Mouse (Mus musculus) liver, embryonic 16.5 days (tissue): ENCODE data around the gene Cdkn1b. TPM values are rescaled to one million over a fixed set of nuclear protein-coding genes. Genes with fewer than 3 reads are reported as not detected.

Experiments
- ATAC-seq: fragments of 200-750 bp; cut with Nextera tagmentation; 2 replicates; pipeline ENCODE4 v1.8.0; 2017; ENCODE audit warnings: low read depth, mild to moderate bottlenecking, moderate number of reproducible peaks, moderate library complexity
- H3K27ac ChIP-seq: fragments of 300-500 bp; sonication (generic); 2 replicates; pipeline ENCODE4 v1.5.1; 2014; ENCODE audit warnings: mild to moderate bottlenecking, low read length
- H3K27me3 ChIP-seq: fragments of 300-500 bp; sonication (generic); 2 replicates; pipeline ENCODE4 v1.6.1; 2014; ENCODE audit warnings: low read depth, low read length, mixed read lengths; ENCODE audit not compliant: control insufficient read depth, insufficient read depth
- H3K36me3 ChIP-seq: fragments of 300-500 bp; sonication (generic); 2 replicates; pipeline ENCODE4 v1.6.1; 2014; ENCODE audit warnings: mild to moderate bottlenecking; ENCODE audit not compliant: control insufficient read depth, insufficient read depth
- H3K4me1 ChIP-seq: fragments of 300-500 bp; sonication (generic); 2 replicates; pipeline ENCODE4 v1.6.1; 2014; ENCODE audit warnings: low read depth, low read length, mixed read lengths; ENCODE audit not compliant: control insufficient read depth
- H3K4me2 ChIP-seq: fragments of 300-500 bp; sonication (generic); 2 replicates; pipeline ENCODE4 v1.6.1; 2014; ENCODE audit warnings: low read depth, low read length, mixed read lengths
- H3K4me3 ChIP-seq: fragments of 300-500 bp; sonication (generic); 2 replicates; pipeline ENCODE4 v1.5.1; 2014; ENCODE audit warnings: low read depth, mild to moderate bottlenecking, low read length
- H3K9ac ChIP-seq: fragments of 300-500 bp; sonication (generic); 2 replicates; pipeline ENCODE4 v1.6.1; 2014; ENCODE audit warnings: low read depth, low read length
- H3K9me3 ChIP-seq: fragments of 300-500 bp; sonication (generic); replicated peaks from 2 replicates; pipeline ENCODE4 v1.6.1; 2016; ENCODE audit warnings: low read length; ENCODE audit not compliant: control insufficient read depth
- WGBS: fragments of 180-500 bp; shearing (Covaris S2); extraction: QIAGEN DNeasy Blood & Tissue Kit; methylation state at CpG from one replicate; pipeline ENCODE4 v1.1.7; 2014; ENCODE audit not compliant: insufficient replicate concordance; 5-methylcytosine and 5-hydroxymethylcytosine counted together
- polyA plus RNA-seq: library from polyadenylated mRNA; unstranded; fragments of >200 nt; fragmentation: Nextera tagmentation; extraction: Ambion mirVana; gene quantifications from 2 replicates; pipeline ENCODE4 v1.2.1, GENCODE M21; 2015

Cdkn1b gene
- polyA plus RNA-seq, 1 experiment from 2014 or later, result 11.7 TPM

DNA sequence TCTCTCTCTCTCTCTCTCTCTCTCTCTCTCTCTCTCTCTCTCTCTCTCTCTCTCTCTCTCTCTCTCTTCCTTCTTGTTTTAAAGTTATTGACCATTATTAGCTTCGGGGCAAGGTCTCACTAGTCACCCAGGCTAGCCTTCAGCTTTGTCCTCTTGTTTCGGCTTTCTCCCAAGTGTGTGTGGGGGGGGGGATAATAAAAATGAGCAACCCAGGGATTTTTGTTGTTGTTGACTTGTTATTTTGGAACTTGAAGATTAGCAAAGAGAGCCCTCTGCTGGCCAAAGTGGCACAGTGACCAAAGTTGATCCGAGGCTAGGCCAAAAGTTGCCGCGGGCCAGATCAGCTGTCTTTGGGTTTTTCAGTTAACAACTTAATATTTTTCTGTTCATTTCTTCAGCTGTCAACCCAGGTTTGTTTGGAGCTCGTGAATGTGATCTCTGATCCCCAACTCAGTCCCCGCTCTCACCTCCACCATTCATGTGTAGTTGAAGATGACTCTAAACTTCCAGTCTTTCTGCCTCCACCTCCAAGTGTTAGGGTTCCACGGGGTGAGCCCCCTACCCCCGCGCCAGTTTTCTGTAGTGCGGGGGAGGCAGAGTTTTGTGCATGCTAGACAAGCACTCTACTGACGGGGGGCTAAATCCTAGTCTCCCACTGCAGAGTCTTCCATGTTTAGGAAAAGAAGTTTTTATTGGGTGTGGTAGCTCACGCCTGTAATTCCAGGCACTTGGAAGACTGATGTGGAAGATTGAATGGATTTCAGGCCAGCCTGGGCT is 27.3 kb downstream of the Cdkn1b start:
- Histone ChIP-seq H3K27me3 (no peaks in the 10 kb centered on the region), H3K4me1 (peaks cover 17% of the 10 kb centered on the region), H3K36me3 (peaks cover 49% of the 10 kb centered on the region), H3K27ac (no peak overlapping the region), H3K4me2 (no peak overlapping the region), H3K4me3 (no peak overlapping the region), H3K9ac (no peak overlapping the region), H3K9me3 (no peaks in the 10 kb centered on the region)
- 45% methylated on average over 13 of the region's 13 CpGs for WGBS
- ATAC-seq, result no peak

- no peak overlapping the region for H3K27ac ChIP-seq
- H3K4me3 ChIP-seq, result no peak overlapping the region
- 52% methylated on average over 11 of the region's 11 CpGs for WGBS
- H3K4me1 ChIP-seq, result peaks cover 17% of the 10 kb centered on the region
- no peaks in the 10 kb centered on the region for H3K9me3 ChIP-seq
- ATAC-seq, result no peak
- H3K4me2 ChIP-seq, result no peak overlapping the region; the same call in 1 of the 2 replicates
- H3K9ac ChIP-seq, result no peak overlapping the region
- peaks cover 46% of the 10 kb centered on the region for H3K36me3 ChIP-seq
- no peaks in the 10 kb centered on the region for H3K27me3 ChIP-seq
Measured at GRCm38 (mm10) chr6:134948522-134949061, 28.4 kb downstream of the Cdkn1b start.

- no peak for ATAC-seq
- no peaks in the 10 kb centered on the region for H3K9me3 ChIP-seq
- H3K36me3 ChIP-seq, result peaks cover 44% of the 10 kb centered on the region
- no peak overlapping the region for H3K4me3 ChIP-seq
- WGBS, result 89% methylated on average over 3 of the region's 3 CpGs
- H3K9ac ChIP-seq, result no peak overlapping the region
- no peak overlapping the region for H3K4me2 ChIP-seq
- H3K27me3 ChIP-seq, result no peaks in the 10 kb centered on the region
- peaks cover 17% of the 10 kb centered on the region for H3K4me1 ChIP-seq
- H3K27ac ChIP-seq, result no peak overlapping the region
Measured at GRCm38 (mm10) chr6:134949241-134949640, 29.0 kb downstream of the Cdkn1b start.

DNA sequence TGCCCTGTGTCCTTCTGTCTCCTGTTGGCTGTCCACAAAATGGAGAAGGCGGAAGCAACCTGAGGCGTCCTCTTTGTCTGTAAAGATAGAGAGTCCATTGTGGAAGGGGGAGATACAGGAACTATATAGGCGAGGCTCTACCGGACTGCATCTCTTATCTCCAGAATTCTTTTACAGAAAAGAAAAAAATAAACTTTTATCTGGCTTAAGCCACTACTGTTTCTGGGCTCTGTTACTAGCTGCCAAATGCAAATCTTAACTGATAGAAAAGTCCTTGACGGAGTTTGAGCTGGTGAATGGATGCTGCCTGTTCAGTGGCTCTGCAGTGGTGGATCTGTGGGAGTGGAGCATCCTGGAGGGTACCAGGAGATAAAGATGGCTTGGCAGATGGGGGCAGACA is 31.2 kb downstream of the Cdkn1b start:
- Histone ChIP-seq H3K4me1 (peaks cover 17% of the 10 kb centered on the region), H3K36me3 (peaks cover 35% of the 10 kb centered on the region), H3K9ac (no peak overlapping the region), H3K4me2 (no peak overlapping the region), H3K27me3 (no peaks in the 10 kb centered on the region), H3K4me3 (no peak overlapping the region), H3K9me3 (no peaks in the 10 kb centered on the region), H3K27ac (peak overlapping the region; percentile 32; the same call in 1 of the 2 replicates)
- ATAC-seq, result peak; percentile 66
- 26% methylated on average over 5 of the region's 5 CpGs for WGBS

- no peak for ATAC-seq
- no peak overlapping the region for H3K27ac ChIP-seq
- H3K4me3 ChIP-seq, result no peak overlapping the region
- no peaks in the 10 kb centered on the region for H3K27me3 ChIP-seq
- whole genome bisulfite sequencing, result 92% methylated on average over 11 of the region's 11 CpGs
- peaks cover 8% of the 10 kb centered on the region; the same call in 1 of the 2 replicates for H3K4me1 ChIP-seq
- peaks cover 32% of the 10 kb centered on the region for H3K36me3 ChIP-seq
- H3K9ac ChIP-seq, result no peak overlapping the region
- H3K9me3 ChIP-seq, result no peaks in the 10 kb centered on the region
- H3K4me2 ChIP-seq, result no peak overlapping the region
Measured at GRCm38 (mm10) chr6:134953976-134954375, 33.8 kb downstream of the Cdkn1b start.

DNA sequence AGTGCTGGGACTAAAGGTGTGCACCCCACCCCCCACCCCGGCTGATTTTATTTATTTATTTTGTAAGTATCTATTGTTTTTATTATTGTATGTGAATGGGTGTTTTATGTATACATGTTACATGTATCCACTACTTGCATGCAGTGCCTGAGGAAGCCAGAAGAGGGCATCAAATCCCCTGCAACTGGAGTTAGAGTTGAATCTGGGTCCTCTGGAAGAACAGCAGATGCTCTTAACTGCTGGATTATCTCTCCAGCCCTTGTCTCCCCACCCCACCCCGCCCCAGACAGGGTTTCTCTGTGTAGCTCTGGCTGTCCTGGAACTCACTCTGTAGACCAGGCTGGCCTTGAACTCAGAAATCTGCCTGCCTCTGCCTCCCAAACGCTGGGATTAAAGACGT is 36.2 kb downstream of the Cdkn1b start:
- Histone ChIP-seq H3K4me2 (no peak overlapping the region), H3K9ac (no peak overlapping the region), H3K4me3 (no peak overlapping the region), H3K9me3 (no peaks in the 10 kb centered on the region), H3K27ac (no peak overlapping the region), H3K36me3 (peaks cover 20% of the 10 kb centered on the region), H3K4me1 (peaks cover 1% of the 10 kb centered on the region; the same call in 1 of the 2 replicates), H3K27me3 (no peaks in the 10 kb centered on the region)
- WGBS, result 73% methylated on average over 4 of the region's 4 CpGs
- no peak for ATAC-seq

- Histone ChIP-seq H3K27me3 (no peaks in the 10 kb centered on the region), H3K27ac (no peak overlapping the region), H3K4me2 (no peak overlapping the region), H3K9me3 (no peaks in the 10 kb centered on the region), H3K36me3 (peaks cover 2% of the 10 kb centered on the region), H3K9ac (no peak overlapping the region), H3K4me3 (no peak overlapping the region), H3K4me1 (no peaks in the 10 kb centered on the region)
- 62% methylated on average over 5 of the region's 5 CpGs for WGBS
- no peak for ATAC-seq
Measured at GRCm38 (mm10) chr6:134961286-134961685, 41.1 kb downstream of the Cdkn1b start.

DNA sequence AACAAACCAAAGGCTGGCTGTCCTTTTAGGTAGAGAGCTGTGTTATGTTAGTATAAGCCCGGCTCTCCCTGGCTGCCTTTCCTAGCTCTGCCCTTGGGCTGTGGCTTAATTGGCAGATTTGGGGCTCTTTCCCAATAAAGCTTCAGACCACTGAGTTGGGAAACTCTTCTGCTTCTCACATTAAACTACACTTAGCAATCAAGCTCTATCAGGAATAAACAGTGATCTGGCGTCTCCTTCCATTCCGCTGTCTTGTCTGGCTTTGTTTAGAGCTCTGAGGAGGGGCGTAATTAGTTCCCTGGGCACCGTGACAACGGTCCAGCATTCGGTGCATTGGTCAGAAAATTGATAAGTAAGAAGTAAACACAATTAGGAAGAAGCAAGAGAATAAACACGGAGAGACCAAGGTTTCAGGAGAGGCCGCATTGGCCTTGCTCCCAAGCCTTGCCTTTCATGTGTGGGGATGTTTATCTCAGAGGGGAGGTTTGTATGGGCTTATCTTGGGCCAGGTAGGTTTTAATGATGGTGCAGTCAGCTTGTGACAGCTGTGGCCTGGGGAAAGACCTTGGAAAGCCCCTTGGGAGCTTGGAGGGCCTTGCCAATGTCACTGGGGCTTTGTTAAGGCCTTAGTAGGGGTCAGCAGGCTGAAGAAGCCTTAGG is 41.8 kb downstream of the Cdkn1b start:
- Histone ChIP-seq H3K4me2 (no peak overlapping the region), H3K27ac (no peak overlapping the region), H3K4me3 (no peak overlapping the region), H3K27me3 (no peaks in the 10 kb centered on the region), H3K9ac (no peak overlapping the region), H3K36me3 (no peaks in the 10 kb centered on the region), H3K9me3 (no peaks in the 10 kb centered on the region), H3K4me1 (no peaks in the 10 kb centered on the region)
- 59% methylated on average over 9 of the region's 9 CpGs for WGBS
- ATAC-seq, result no peak

DNA sequence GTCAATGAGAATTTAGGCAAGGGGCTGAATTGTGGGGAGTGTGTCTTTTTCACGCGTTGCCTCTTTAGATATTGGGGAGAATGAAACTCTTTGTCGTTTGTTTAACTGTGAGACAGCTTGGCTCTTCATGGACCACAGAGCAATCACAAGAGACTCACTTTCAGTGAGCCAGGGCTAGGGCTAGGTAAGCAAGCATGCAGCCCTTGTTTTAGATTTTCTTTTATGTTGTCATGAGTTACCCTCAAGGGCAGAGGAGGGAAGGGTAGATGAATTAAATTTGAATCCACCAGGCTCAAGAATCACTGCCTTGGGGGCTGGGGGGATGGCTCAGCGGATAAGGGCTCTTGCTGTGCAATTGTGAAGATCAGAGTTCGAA is 42.3 kb downstream of the Cdkn1b start:
- H3K9me3 ChIP-seq, result no peaks in the 10 kb centered on the region
- H3K4me3 ChIP-seq, result no peak overlapping the region
- H3K4me2 ChIP-seq, result no peak overlapping the region
- H3K27ac ChIP-seq, result no peak overlapping the region
- H3K36me3 ChIP-seq, result no peaks in the 10 kb centered on the region
- no peak overlapping the region for H3K9ac ChIP-seq
- ATAC-seq, result no peak
- no peaks in the 10 kb centered on the region for H3K4me1 ChIP-seq
- H3K27me3 ChIP-seq, result no peaks in the 10 kb centered on the region
- WGBS, result 74% methylated on average over 5 of the region's 5 CpGs
